10 mouse cellular contexts compared by ENCODE assay signal in genomic region chr5:46573280-46573670, GRCm38 (mm10).
DNase-seq lines count a peak whose midpoint lies in the region; ATAC-seq and TF ChIP-seq lines count a peak whose summit lies in the region.
"Had no signal": no experiment of that assay in that cellular context is flagged by ENCODE, and none has a peak within 500 bp of the region (broad histone marks: within the 10 kb centered on the region; RNA-seq: fewer than 3 reads in every experiment).

No protein-coding gene starts in this region.

- H3K4me3 ChIP-seq in kidney, postnatal 0 days (replicated peaks; ENCODE audit: low read depth, low read length) = no peak overlapping the region
- H3K4me3 ChIP-seq in midbrain, postnatal 0 days (ENCODE audit: low read depth, low read length) = no peak overlapping the region
- H3K4me3 ChIP-seq in midbrain, embryonic 15.5 days = no peak overlapping the region
- H3K4me3 ChIP-seq in embryonic facial prominence, embryonic 10.5 days = no peak overlapping the region
- no peak overlapping the region for H3K4me3 ChIP-seq in neural tube, embryonic 14.5 days (ENCODE audit: low read depth, low read length)
- H3K4me3 ChIP-seq: heart, embryonic 15.5 days; intestine, embryonic 15.5 days had no signal

- TF ChIP-seq CTCF in kidney, postnatal 0 days (IDR thresholded peaks at IDR 0.05; ENCODE audit: low read depth) = no peak
- TF ChIP-seq CTCF in midbrain, postnatal 0 days (IDR thresholded peaks at IDR 0.05) = no peak

- no peaks in the 10 kb centered on the region for H3K27me3 ChIP-seq in kidney, postnatal 0 days (ENCODE audit: insufficient read depth, low read length)
- no peaks in the 10 kb centered on the region for H3K27me3 ChIP-seq in midbrain, postnatal 0 days (ENCODE audit: insufficient read depth, low read length)
- H3K27me3 ChIP-seq in midbrain, embryonic 15.5 days (replicated peaks) = no peaks in the 10 kb centered on the region
- no peaks in the 10 kb centered on the region for H3K27me3 ChIP-seq in embryonic facial prominence, embryonic 10.5 days (replicated peaks; ENCODE audit: low read depth, poor library complexity, severe bottlenecking)
- H3K27me3 ChIP-seq in neural tube, embryonic 14.5 days (ENCODE audit: control insufficient read depth, insufficient read depth, low read length) = no peaks in the 10 kb centered on the region
- H3K27me3 ChIP-seq: heart, embryonic 15.5 days; intestine, embryonic 15.5 days had no signal

- H3K4me2 ChIP-seq in kidney, postnatal 0 days (ENCODE audit: low read length) = no peak overlapping the region
- no peak overlapping the region for H3K4me2 ChIP-seq in midbrain, postnatal 0 days (ENCODE audit: low read depth, low read length, poor library complexity, severe bottlenecking)
- H3K4me2 ChIP-seq in midbrain, embryonic 15.5 days = no peak overlapping the region
- no peak overlapping the region for H3K4me2 ChIP-seq in neural tube, embryonic 14.5 days (ENCODE audit: low read depth, low read length)
- H3K4me2 ChIP-seq: heart, embryonic 15.5 days; intestine, embryonic 15.5 days had no signal

- H3K36me3 ChIP-seq in kidney, postnatal 0 days (ENCODE audit: insufficient read depth, low read length) = no peaks in the 10 kb centered on the region
- no peaks in the 10 kb centered on the region for H3K36me3 ChIP-seq in midbrain, postnatal 0 days (ENCODE audit: insufficient read depth, low read length)
- H3K36me3 ChIP-seq in midbrain, embryonic 15.5 days (replicated peaks) = no peaks in the 10 kb centered on the region
- H3K36me3 ChIP-seq in embryonic facial prominence, embryonic 10.5 days (replicated peaks) = no peaks in the 10 kb centered on the region
- no peaks in the 10 kb centered on the region for H3K36me3 ChIP-seq in neural tube, embryonic 14.5 days (ENCODE audit: control insufficient read depth, insufficient read depth, low read length)
- H3K36me3 ChIP-seq: heart, embryonic 15.5 days; intestine, embryonic 15.5 days had no signal

- no peak overlapping the region for H3K9ac ChIP-seq in kidney, postnatal 0 days (ENCODE audit: low read depth, low read length)
- no peak overlapping the region for H3K9ac ChIP-seq in midbrain, postnatal 0 days (replicated peaks; ENCODE audit: low read length, poor library complexity, severe bottlenecking)
- H3K9ac ChIP-seq in midbrain, embryonic 15.5 days = no peak overlapping the region
- no peak overlapping the region for H3K9ac ChIP-seq in neural tube, embryonic 14.5 days (replicated peaks; ENCODE audit: low read depth, low read length)
- H3K9ac ChIP-seq: heart, embryonic 15.5 days; intestine, embryonic 15.5 days had no signal

- no peaks in the 10 kb centered on the region for H3K9me3 ChIP-seq in kidney, postnatal 0 days (replicated peaks; ENCODE audit: low read length)
- no peaks in the 10 kb centered on the region for H3K9me3 ChIP-seq in midbrain, postnatal 0 days (ENCODE audit: low read length)
- no peaks in the 10 kb centered on the region for H3K9me3 ChIP-seq in midbrain, embryonic 15.5 days
- H3K9me3 ChIP-seq in embryonic facial prominence, embryonic 10.5 days = no peaks in the 10 kb centered on the region
- no peaks in the 10 kb centered on the region for H3K9me3 ChIP-seq in neural tube, embryonic 14.5 days (ENCODE audit: control insufficient read depth, low read length)
- H3K9me3 ChIP-seq: heart, embryonic 15.5 days; intestine, embryonic 15.5 days had no signal

- H3K27ac ChIP-seq in kidney, postnatal 0 days = no peak overlapping the region
- no peak overlapping the region for H3K27ac ChIP-seq in midbrain, postnatal 0 days (ENCODE audit: low read depth, low read length)
- no peak overlapping the region for H3K27ac ChIP-seq in midbrain, embryonic 15.5 days
- no peak overlapping the region for H3K27ac ChIP-seq in embryonic facial prominence, embryonic 10.5 days (replicated peaks)
- H3K27ac ChIP-seq in neural tube, embryonic 14.5 days (ENCODE audit: low read depth, low read length) = no peak overlapping the region
- H3K27ac ChIP-seq: heart, embryonic 15.5 days; intestine, embryonic 15.5 days; macrophage had no signal

- WGBS in kidney, postnatal 0 days = 57% methylated on average over 7 of the region's 7 CpGs
- WGBS in midbrain, postnatal 0 days = 56% methylated on average over 7 of the region's 7 CpGs
- WGBS in midbrain, embryonic 15.5 days = 75% methylated on average over 7 of the region's 7 CpGs
- WGBS in embryonic facial prominence, embryonic 10.5 days = 58% methylated on average over 7 of the region's 7 CpGs
- 44% methylated on average over 7 of the region's 7 CpGs for WGBS in neural tube, embryonic 14.5 days

- no peaks in the 10 kb centered on the region for H3K4me1 ChIP-seq in kidney, postnatal 0 days (replicated peaks; ENCODE audit: insufficient read depth, low read length)
- no peaks in the 10 kb centered on the region for H3K4me1 ChIP-seq in midbrain, postnatal 0 days (ENCODE audit: insufficient read depth, low read length)
- no peaks in the 10 kb centered on the region for H3K4me1 ChIP-seq in midbrain, embryonic 15.5 days
- H3K4me1 ChIP-seq in embryonic facial prominence, embryonic 10.5 days = 0 out of 2 replicates have a peak, but pooled peaks cover 2% of the 10 kb centered on the region
- no peaks in the 10 kb centered on the region for H3K4me1 ChIP-seq in neural tube, embryonic 14.5 days (ENCODE audit: control insufficient read depth, insufficient read depth, low read length)
- H3K4me1 ChIP-seq: intestine, embryonic 15.5 days had no signal

- DNase-seq in kidney, postnatal 0 days (ENCODE audit: low spot score) = peak; percentile 72
- DNase-seq in kidney, adult 18-20 months = no peak
- peak; percentile 19 for DNase-seq in midbrain, postnatal 0 days (ENCODE audit: low spot score)
- peak; percentile 14 for DNase-seq in embryonic facial prominence, embryonic 10.5 days (ENCODE audit: low spot score)
- no peak for DNase-seq in thymus, postnatal 36 days

- ATAC-seq in kidney, postnatal 0 days (replicated peaks; ENCODE audit: low FRiP score, low read depth) = no peak
- no peak for ATAC-seq in midbrain, postnatal 0 days (ENCODE audit: low FRiP score)
- ATAC-seq in midbrain, embryonic 15.5 days (replicated peaks) = no peak
- 0 out of 2 replicates have a peak, but pooled peaks have one; percentile 38 for ATAC-seq in neural tube, embryonic 14.5 days (ENCODE audit: low read depth)

Comparison
In these comparisons a context has a peak if more than half of its experiments do, and no peak if none do; other contexts are left out.
1. DNase-seq: peak in kidney, postnatal 0 days (single experiment), midbrain, postnatal 0 days (single experiment) and embryonic facial prominence, embryonic 10.5 days (single experiment); none in kidney, adult 18-20 months (single experiment) and thymus, postnatal 36 days (0 of 2).